Mouse (Mus musculus): Measurements from ENCODE around the gene Scel. TPM values are rescaled to one million over a fixed set of nuclear protein-coding genes. Genes with fewer than 3 reads are reported as not detected.

The Scel gene
- polyA plus RNA-seq, 2 experiments from 2014 or later, result 0.31 TPM; not detected in 1

GRCm38 (mm10) chr14:103571598-103572320 lies 58.6 kb downstream of the Scel start:
- no peak for ATAC-seq

DNA sequence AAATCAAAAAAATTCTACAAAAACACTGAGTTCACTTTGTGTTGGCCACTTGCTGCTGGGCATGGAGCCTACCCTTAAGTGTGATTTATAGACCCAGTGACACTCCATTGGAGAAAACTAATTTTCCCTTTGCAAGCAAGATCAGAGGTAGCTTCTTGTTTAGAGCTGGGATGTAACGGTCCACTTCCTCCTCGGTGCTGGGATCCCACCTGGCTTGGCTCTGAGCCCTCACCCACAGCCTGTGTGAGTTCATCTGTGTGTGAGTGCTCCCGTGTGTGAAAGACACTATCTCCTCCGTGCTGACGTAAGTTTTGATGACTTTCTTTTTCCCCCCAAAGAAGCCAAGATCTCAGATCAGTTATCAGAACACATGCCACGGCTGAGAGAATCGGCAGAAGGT lies 62.7 kb downstream of the Scel start:
- peak; percentile 14 for ATAC-seq

DNA sequence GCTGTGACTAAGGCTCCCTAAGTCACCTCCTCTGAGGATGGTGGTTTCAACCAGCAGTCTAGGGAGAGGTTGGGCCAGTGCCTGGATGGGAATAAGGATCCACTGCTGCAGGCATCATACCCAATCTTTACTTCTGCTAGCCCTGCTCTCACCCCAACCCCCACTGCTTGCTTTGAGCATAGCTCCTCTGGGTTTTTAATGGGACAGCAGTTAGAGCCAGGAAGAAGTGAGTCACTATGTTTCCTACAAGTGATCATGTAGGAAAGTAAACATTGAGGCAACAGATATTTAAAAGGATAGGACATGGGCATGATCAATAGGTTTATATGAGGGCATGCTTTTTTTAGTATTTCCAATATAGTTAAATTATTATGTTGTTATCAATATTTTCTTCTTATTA lies 63.9 kb downstream of the Scel start:
- ATAC-seq, result no peak

DNA sequence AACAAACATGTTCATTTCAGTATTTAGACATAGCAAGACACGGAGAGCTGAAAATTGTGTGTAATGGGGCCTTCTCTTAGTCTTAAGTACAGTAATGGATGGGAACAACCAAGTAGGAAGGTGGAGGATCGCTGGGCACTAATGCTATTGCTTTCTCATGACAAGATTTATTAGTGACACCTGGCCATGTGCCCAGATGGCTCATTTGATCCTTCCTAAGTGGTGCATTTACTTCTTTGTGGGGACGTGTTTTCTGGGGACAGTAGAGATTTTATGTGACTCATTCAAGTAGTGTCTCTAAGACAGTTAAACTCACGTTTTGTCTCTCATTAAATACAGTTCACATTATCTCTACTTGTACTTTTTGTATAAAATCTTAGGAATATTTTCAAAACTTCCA lies 73.5 kb downstream of the Scel start:
- no peak for ATAC-seq

DNA sequence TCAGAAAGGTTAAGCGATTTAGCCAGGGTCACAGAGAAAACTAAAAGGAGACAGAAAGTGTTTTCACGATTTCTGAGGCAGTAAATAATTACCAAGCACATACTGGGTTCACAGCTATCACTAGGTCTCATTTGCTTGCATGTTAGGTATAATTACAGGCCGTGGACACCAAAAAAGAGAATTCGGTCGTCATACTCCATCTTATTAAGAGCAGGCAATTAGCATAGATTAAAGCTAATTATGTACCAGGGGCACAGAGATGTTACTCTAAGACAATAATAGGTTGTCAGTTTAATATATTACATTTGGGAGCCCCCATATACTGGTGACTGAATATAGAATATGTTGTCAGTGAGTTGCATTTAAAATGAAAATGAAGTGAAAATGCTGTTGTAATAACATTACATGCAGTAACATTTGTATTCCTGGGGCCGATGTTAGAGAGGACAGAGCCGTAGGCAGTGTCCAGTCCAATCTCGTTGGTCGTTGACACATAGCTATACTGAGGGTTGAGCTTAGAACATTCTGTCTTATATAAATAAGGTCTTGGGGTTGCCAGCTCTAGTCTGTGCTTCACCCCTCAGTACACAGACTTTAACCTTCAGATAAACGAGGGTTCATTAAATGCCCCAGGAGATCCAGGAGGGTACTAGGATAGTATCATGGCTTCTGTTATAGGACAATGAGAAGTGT lies 74.2 kb downstream of the Scel start:
- ATAC-seq, result no peak

DNA sequence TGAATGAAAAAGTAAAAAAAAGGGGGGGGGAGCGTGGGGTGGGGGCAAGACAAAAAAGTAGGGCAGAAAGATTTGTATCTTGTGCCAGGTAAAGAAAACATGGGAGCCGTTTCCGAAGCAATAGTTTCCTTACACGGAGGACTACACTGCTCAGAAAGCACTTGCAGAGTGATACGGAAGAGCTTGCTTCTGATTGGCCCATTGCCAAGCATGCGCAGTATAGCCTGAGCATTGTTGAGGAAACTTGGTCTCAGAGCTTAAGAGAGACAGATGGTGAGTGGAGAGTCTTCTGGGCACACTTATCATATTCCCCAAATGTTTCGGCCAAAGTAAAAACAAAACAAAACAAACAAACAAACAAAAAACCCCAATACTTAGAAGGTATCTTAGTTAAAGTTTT lies 76.7 kb downstream of the Scel start:
- ATAC-seq, result no peak

GRCm38 (mm10) chr14:103595870-103596269 lies 82.7 kb downstream of the Scel start:
- no peak for ATAC-seq

DNA sequence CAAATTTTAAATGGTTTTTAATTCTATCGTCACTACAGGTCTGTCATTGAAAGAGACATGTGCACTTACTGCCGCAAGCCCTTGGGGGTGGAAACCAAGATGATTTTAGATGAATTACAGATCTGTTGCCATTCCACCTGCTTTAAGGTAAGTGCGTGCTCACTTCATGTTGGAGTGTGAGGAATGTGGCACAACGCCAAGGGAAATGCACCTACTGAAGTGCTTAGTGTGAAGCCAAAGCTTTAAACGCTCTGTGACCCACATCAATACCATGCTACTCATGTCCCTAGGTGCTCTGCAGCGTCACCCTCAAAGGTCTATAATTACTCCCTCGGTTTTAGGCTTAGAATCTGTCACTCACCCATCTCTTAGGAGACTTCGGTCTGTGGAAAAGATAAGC lies 94.9 kb downstream of the Scel start:
- no peak for ATAC-seq

- no peak for ATAC-seq
Observed at GRCm38 (mm10) chr14:103613573-103614271, 100.6 kb downstream of the Scel start.

- ATAC-seq, result no peak
Observed at GRCm38 (mm10) chr14:103614272-103614587, 101.1 kb downstream of the Scel start.

GRCm38 (mm10) chr14:103619756-103620155 lies 106.6 kb downstream of the Scel start:
- peak; percentile 77 for ATAC-seq

GRCm38 (mm10) chr14:103621207-103621606 lies 108.1 kb downstream of the Scel start:
- peak; percentile 45 for ATAC-seq

GRCm38 (mm10) chr14:103626100-103626499 lies 113.0 kb downstream of the Scel start:
- no peak for ATAC-seq

GRCm38 (mm10) chr14:103629639-103630364 lies 116.7 kb downstream of the Scel start:
- ATAC-seq, result no peak

- peak; percentile 81 for ATAC-seq
Observed at GRCm38 (mm10) chr14:103630545-103630944, 117.4 kb downstream of the Scel start.

- ATAC-seq, result no peak
Observed at GRCm38 (mm10) chr14:103643933-103644332, 130.8 kb downstream of the Scel start.

- ATAC-seq, result no peak
Observed at GRCm38 (mm10) chr14:103647981-103648380, 134.8 kb downstream of the Scel start.

DNA sequence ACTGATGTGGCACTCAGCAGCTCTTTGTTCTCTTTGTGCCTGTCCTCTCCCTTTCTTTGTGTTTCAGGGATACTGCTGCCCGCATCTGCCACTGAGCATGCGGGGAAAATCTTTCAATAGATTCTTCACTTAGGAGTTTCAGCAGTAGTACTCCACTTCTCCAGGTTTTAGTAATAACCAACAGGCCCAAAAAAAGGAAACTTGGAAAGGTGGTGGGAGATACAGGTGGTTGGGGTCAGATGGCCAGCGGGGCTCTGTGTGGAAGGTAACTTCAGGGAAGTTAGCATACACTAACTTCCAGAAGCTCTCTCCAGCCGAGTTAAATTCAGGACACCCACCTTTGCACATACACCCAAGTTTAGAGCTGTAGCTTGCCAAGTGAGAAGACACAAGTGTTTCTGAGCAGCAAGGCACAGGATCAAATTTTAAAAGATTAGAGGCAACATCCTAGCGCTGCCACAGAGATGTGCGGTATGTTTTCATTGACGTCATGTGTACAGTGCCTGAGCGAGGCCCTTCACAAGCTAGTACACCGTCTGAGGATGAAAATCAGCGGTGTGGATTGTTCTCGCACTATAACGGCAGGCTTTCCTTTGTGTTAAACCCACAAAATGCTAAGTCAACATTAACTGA lies 135.6 kb downstream of the Scel start:
- no peak for ATAC-seq

GRCm38 (mm10) chr14:103649302-103649701 lies 136.2 kb downstream of the Scel start:
- ATAC-seq, result no peak

DNA sequence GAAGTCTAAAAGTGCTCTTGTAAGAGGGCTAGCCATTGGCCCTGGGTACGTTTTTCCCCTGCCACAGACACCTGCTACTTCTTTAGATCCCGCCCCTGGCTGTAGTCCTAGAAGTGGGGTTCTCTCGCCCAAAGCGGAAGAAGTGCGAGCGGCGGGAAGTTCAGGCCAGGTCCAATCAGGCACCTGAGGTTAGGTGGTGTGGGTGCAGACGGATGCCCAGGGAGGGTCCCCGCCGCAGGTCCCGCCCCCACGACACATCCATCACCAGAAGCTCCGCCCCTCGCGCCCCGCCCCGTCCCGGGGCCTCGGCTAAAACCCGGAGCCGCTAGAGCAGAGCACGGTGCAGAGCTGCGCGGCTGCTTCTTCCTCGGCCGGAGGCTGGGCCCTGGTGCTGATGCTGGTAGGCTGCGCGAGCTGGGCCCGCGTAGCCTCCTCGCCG lies 136.8 kb downstream of the Scel start, which contains the start of gene Slain1:
Slain1 (plus strand) TSS at position 333 of the 439 bp plus-strand sequence.
- ATAC-seq, result peak; percentile 76

- ATAC-seq, result peak; percentile 20
Observed at GRCm38 (mm10) chr14:103650413-103651101, 137.4 kb downstream of the Scel start.

- ATAC-seq, result peak; percentile 12
Observed at GRCm38 (mm10) chr14:103651106-103651505, 138.0 kb downstream of the Scel start.

Measured in CD4-positive, CD25-positive, alpha-beta regulatory T cell, adult 4 months (primary cell).